Mouse (Mus musculus): ENCODE measurements around the gene Wdr89. TPM values are rescaled to one million over a fixed set of nuclear protein-coding genes. Genes with fewer than 3 reads are reported as not detected.
"Not testable (repeated sequence)": the region's sequence is repeated elsewhere in the genome, so short reads cannot be mapped to it uniquely, and the experiment has no call there.

Wdr89 gene
- polyA plus RNA-seq, 1 experiment, result 1.2 TPM

GRCm38 (mm10) chr12:75701173-75702083 is 32.1 kb upstream of the Wdr89 start:
- 0 out of 2 replicates have a peak, but pooled peaks cover 1% of the 10 kb centered on the region for H3K4me1 ChIP-seq (ENCODE audit: control insufficient read depth)
- TF ChIP-seq GATA1 (IDR thresholded peaks at IDR 0.05; ENCODE audit: low read length) (no peak), TAL1 (IDR thresholded peaks at IDR 0.05; ENCODE audit: low read length) (no peak)
- peaks cover 7% of the 10 kb centered on the region for H3K9me3 ChIP-seq (ENCODE audit: control insufficient read depth, low read length)
- H3K36me3 ChIP-seq (ENCODE audit: control insufficient read depth), result no peaks in the 10 kb centered on the region
- no peaks in the 10 kb centered on the region for H3K27me3 ChIP-seq (ENCODE audit: control insufficient read depth)
- no peak overlapping the region for H3K4me3 ChIP-seq (replicated peaks)

- TF ChIP-seq TAL1 (IDR thresholded peaks at IDR 0.05; ENCODE audit: low read length) (no peak), GATA1 (IDR thresholded peaks at IDR 0.05; ENCODE audit: low read length) (no peak)
- 0 out of 2 replicates have a peak, but pooled peaks cover 1% of the 10 kb centered on the region for H3K4me1 ChIP-seq (ENCODE audit: control insufficient read depth)
- H3K36me3 ChIP-seq (ENCODE audit: control insufficient read depth), result no peaks in the 10 kb centered on the region
- H3K9me3 ChIP-seq (ENCODE audit: control insufficient read depth, low read length), result peaks cover 7% of the 10 kb centered on the region
- no peak overlapping the region for H3K4me3 ChIP-seq (replicated peaks)
- no peaks in the 10 kb centered on the region for H3K27me3 ChIP-seq (ENCODE audit: control insufficient read depth)
Measured at GRCm38 (mm10) chr12:75698692-75699091, 29.4 kb upstream of the Wdr89 start.

- H3K27me3 ChIP-seq (ENCODE audit: control insufficient read depth); H3K36me3 ChIP-seq (ENCODE audit: control insufficient read depth); H3K4me1 ChIP-seq (ENCODE audit: control insufficient read depth); H3K4me3 ChIP-seq (replicated peaks): not testable (repeated sequence)
- peaks cover 14% of the 10 kb centered on the region for H3K9me3 ChIP-seq (ENCODE audit: control insufficient read depth, low read length)
Measured at GRCm38 (mm10) chr12:75695845-75696244, 26.5 kb upstream of the Wdr89 start.

- Histone ChIP-seq H3K9me3 (ENCODE audit: control insufficient read depth, low read length) (peaks cover 7% of the 10 kb centered on the region), H3K36me3 (ENCODE audit: control insufficient read depth) (no peaks in the 10 kb centered on the region), H3K4me1 (ENCODE audit: control insufficient read depth) (no peaks in the 10 kb centered on the region), H3K27me3 (ENCODE audit: control insufficient read depth) (no peaks in the 10 kb centered on the region), H3K4me3 (replicated peaks) (no peak overlapping the region)
- TF ChIP-seq TAL1 (IDR thresholded peaks at IDR 0.05; ENCODE audit: low read length) (no peak), GATA1 (IDR thresholded peaks at IDR 0.05; ENCODE audit: low read length) (no peak)
Measured at GRCm38 (mm10) chr12:75689003-75689402, 19.7 kb upstream of the Wdr89 start.

- Histone ChIP-seq H3K4me3 (replicated peaks) (no peak overlapping the region), H3K9me3 (ENCODE audit: control insufficient read depth, low read length) (no peaks in the 10 kb centered on the region; the same call in none of the 2 replicates), H3K27me3 (ENCODE audit: control insufficient read depth) (no peaks in the 10 kb centered on the region), H3K36me3 (ENCODE audit: control insufficient read depth) (no peaks in the 10 kb centered on the region), H3K4me1 (ENCODE audit: control insufficient read depth) (no peaks in the 10 kb centered on the region)
- no peak for TF ChIP-seq GATA1 (IDR thresholded peaks at IDR 0.05; ENCODE audit: low read length)
- TF ChIP-seq TAL1 (IDR thresholded peaks at IDR 0.05; ENCODE audit: low read length), result no peak
Measured at GRCm38 (mm10) chr12:75687314-75687713, 18.0 kb upstream of the Wdr89 start.

GRCm38 (mm10) chr12:75684026-75684425 is 14.7 kb upstream of the Wdr89 start:
- H3K27me3 ChIP-seq (ENCODE audit: control insufficient read depth); H3K9me3 ChIP-seq (ENCODE audit: control insufficient read depth, low read length); H3K36me3 ChIP-seq (ENCODE audit: control insufficient read depth); H3K4me3 ChIP-seq (replicated peaks); H3K4me1 ChIP-seq (ENCODE audit: control insufficient read depth): not testable (repeated sequence)

GRCm38 (mm10) chr12:75683598-75683997 is 14.3 kb upstream of the Wdr89 start:
- Histone ChIP-seq H3K4me3 (replicated peaks) (no peak overlapping the region), H3K9me3 (ENCODE audit: control insufficient read depth, low read length) (no peaks in the 10 kb centered on the region), H3K27me3 (ENCODE audit: control insufficient read depth) (no peaks in the 10 kb centered on the region), H3K4me1 (ENCODE audit: control insufficient read depth) (no peaks in the 10 kb centered on the region), H3K36me3 (ENCODE audit: control insufficient read depth) (no peaks in the 10 kb centered on the region)
- TF ChIP-seq GATA1 (IDR thresholded peaks at IDR 0.05; ENCODE audit: low read length) (no peak), TAL1 (IDR thresholded peaks at IDR 0.05; ENCODE audit: low read length) (no peak)

GRCm38 (mm10) chr12:75682842-75683241 is 13.5 kb upstream of the Wdr89 start:
- no peaks in the 10 kb centered on the region for H3K9me3 ChIP-seq (ENCODE audit: control insufficient read depth, low read length)
- H3K4me1 ChIP-seq (ENCODE audit: control insufficient read depth), result no peaks in the 10 kb centered on the region
- H3K36me3 ChIP-seq (ENCODE audit: control insufficient read depth), result no peaks in the 10 kb centered on the region
- H3K27me3 ChIP-seq (ENCODE audit: control insufficient read depth), result no peaks in the 10 kb centered on the region
- H3K4me3 ChIP-seq (replicated peaks), result no peak overlapping the region
- no peak for TF ChIP-seq TAL1 (IDR thresholded peaks at IDR 0.05; ENCODE audit: low read length)
- no peak for TF ChIP-seq GATA1 (IDR thresholded peaks at IDR 0.05; ENCODE audit: low read length)

GRCm38 (mm10) chr12:75681101-75681500 is 11.8 kb upstream of the Wdr89 start:
- Histone ChIP-seq H3K9me3 (ENCODE audit: control insufficient read depth, low read length) (no peaks in the 10 kb centered on the region), H3K36me3 (ENCODE audit: control insufficient read depth) (no peaks in the 10 kb centered on the region), H3K4me1 (ENCODE audit: control insufficient read depth) (no peaks in the 10 kb centered on the region), H3K27me3 (ENCODE audit: control insufficient read depth) (no peaks in the 10 kb centered on the region), H3K4me3 (replicated peaks) (no peak overlapping the region)
- TF ChIP-seq TAL1 (IDR thresholded peaks at IDR 0.05; ENCODE audit: low read length) (no peak), GATA1 (IDR thresholded peaks at IDR 0.05; ENCODE audit: low read length) (no peak)

GRCm38 (mm10) chr12:75678393-75678792 is 9.1 kb upstream of the Wdr89 start:
- no peaks in the 10 kb centered on the region for H3K4me1 ChIP-seq (ENCODE audit: control insufficient read depth)
- peaks cover 12% of the 10 kb centered on the region for H3K36me3 ChIP-seq (ENCODE audit: control insufficient read depth)
- TF ChIP-seq TAL1 (IDR thresholded peaks at IDR 0.05; ENCODE audit: low read length) (no peak), GATA1 (IDR thresholded peaks at IDR 0.05; ENCODE audit: low read length) (no peak)
- no peaks in the 10 kb centered on the region for H3K9me3 ChIP-seq (ENCODE audit: control insufficient read depth, low read length)
- no peaks in the 10 kb centered on the region for H3K27me3 ChIP-seq (ENCODE audit: control insufficient read depth)
- no peak overlapping the region for H3K4me3 ChIP-seq (replicated peaks)
